Mouse (Mus musculus): Measurements from ENCODE around the gene Tgfbr1. TPM values are rescaled to one million over a fixed set of nuclear protein-coding genes. Genes with fewer than 3 reads are reported as not detected.

Tgfbr1 gene
- polyA plus RNA-seq, 1 experiment from 2014 or later = 27.9 TPM

DNA sequence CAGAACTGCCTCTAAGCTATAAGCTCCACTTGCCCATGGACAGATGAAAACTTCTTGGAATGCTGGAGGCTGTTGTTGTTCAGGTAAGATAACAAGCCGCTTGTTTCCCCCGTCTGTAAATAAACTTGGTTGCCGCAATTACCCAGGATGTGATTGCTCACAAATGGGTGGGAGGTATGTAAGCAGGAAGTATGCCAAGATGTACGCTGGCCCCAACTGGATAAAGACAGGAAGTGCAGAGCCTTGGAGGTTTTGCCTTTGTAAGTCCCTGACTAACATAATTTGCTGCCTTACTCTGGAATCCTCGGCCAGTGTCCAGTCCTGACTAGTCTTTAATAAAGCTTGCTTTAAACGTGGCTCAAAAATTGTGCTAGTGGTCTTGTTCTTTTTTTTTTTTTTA is 77.5 kb downstream of the Tgfbr1 start:
- no peaks in the 10 kb centered on the region; the same call in 1 of the 2 replicates for H3K27me3 ChIP-seq
- WGBS = 35% methylated on average over 6 of the region's 6 CpGs
- no peaks in the 10 kb centered on the region for H3K36me3 ChIP-seq
- no peak overlapping the region for H3K27ac ChIP-seq
- no peak overlapping the region for H3K4me3 ChIP-seq
- no peaks in the 10 kb centered on the region for H3K4me1 ChIP-seq
- H3K9me3 ChIP-seq = no peaks in the 10 kb centered on the region
- no peak for ATAC-seq (ENCODE audit: borderline replicate concordance, extremely low read depth, low FRiP score, low TSS enrichment)
- H3K4me2 ChIP-seq = no peak overlapping the region
- H3K9ac ChIP-seq = no peak overlapping the region

DNA sequence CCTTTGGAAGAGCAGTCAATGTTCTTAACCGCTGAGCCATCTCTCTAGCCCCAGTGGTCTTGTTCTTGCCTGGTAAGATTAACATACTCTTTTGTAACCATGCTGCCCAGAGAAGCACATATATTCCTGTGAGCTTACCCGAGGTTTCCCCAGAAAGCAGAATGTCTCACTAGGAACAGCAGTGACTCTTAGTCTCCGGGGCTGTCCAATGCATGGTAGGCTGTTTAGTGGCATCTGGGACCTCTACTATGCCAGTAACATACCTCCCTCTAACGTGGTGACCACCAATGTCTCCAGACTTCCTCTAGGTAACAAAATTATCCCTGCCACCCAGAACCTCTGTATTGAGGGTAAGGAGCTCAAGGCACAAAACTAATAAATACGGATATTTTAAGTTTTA is 78.1 kb downstream of the Tgfbr1 start:
- Histone ChIP-seq H3K9me3 (no peaks in the 10 kb centered on the region), H3K36me3 (no peaks in the 10 kb centered on the region), H3K4me1 (no peaks in the 10 kb centered on the region; the same call in 1 of the 2 replicates), H3K9ac (no peak overlapping the region), H3K27ac (no peak overlapping the region), H3K4me3 (no peak overlapping the region), H3K4me2 (no peak overlapping the region), H3K27me3 (no peaks in the 10 kb centered on the region; the same call in 1 of the 2 replicates)
- WGBS = 80% methylated on average over 5 of the region's 5 CpGs
- no peak for ATAC-seq (ENCODE audit: borderline replicate concordance, extremely low read depth, low FRiP score, low TSS enrichment)

DNA sequence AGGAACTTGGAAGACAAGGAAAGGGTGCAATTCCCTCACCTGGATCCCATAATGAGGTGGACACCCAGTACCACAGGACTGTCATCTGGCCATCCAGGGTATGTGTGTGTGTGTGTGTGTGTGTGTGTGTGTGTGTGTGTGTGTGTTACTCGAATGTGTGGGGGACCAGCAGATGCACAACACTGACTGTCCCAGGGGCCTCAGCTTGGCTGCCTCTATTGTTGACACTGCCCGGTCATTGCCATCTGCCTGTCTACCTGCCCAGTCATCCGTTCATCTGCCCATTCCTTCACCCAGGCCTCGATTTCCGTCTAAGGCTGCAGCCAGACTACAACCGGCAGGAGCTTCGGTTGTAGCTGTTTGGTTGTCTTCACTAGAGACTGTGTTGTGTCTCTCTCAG is 79.7 kb downstream of the Tgfbr1 start:
- Histone ChIP-seq H3K4me2 (no peak overlapping the region), H3K4me1 (peaks cover 9% of the 10 kb centered on the region), H3K36me3 (no peaks in the 10 kb centered on the region), H3K27me3 (no peaks in the 10 kb centered on the region), H3K4me3 (no peak overlapping the region), H3K9me3 (no peaks in the 10 kb centered on the region), H3K9ac (no peak overlapping the region), H3K27ac (no peak overlapping the region)
- no peak for ATAC-seq (ENCODE audit: borderline replicate concordance, extremely low read depth, low FRiP score, low TSS enrichment)
- whole genome bisulfite sequencing = 82% methylated on average over 7 of the region's 7 CpGs

DNA sequence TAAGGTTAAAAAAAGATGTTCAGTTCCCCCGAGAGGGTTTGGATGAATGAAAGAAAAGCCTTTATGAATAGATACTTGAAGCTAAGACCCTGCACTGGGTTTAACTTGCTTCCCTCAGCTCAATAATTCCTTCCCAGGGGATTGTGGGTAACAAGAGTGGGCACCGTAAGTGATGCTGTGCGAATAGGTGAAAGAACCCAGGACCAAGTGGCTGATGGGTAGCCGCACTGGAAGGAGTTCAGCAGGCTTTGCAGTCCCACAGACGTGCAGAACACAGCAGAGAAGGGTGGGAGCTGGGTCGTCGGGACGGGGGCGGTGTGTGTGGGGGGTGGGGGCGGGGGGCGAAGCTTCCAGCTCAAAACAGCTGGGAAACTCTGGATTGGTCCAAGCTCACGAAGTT is 82.1 kb downstream of the Tgfbr1 start:
- no peak overlapping the region for H3K27ac ChIP-seq
- no peaks in the 10 kb centered on the region for H3K27me3 ChIP-seq
- H3K4me3 ChIP-seq = no peak overlapping the region
- H3K9ac ChIP-seq = no peak overlapping the region
- H3K36me3 ChIP-seq = no peaks in the 10 kb centered on the region
- H3K4me2 ChIP-seq = no peak overlapping the region
- WGBS = 62% methylated on average over 12 of the region's 12 CpGs
- peaks cover 13% of the 10 kb centered on the region for H3K4me1 ChIP-seq
- ATAC-seq (ENCODE audit: borderline replicate concordance, extremely low read depth, low FRiP score, low TSS enrichment) = no peak
- H3K9me3 ChIP-seq = no peaks in the 10 kb centered on the region

DNA sequence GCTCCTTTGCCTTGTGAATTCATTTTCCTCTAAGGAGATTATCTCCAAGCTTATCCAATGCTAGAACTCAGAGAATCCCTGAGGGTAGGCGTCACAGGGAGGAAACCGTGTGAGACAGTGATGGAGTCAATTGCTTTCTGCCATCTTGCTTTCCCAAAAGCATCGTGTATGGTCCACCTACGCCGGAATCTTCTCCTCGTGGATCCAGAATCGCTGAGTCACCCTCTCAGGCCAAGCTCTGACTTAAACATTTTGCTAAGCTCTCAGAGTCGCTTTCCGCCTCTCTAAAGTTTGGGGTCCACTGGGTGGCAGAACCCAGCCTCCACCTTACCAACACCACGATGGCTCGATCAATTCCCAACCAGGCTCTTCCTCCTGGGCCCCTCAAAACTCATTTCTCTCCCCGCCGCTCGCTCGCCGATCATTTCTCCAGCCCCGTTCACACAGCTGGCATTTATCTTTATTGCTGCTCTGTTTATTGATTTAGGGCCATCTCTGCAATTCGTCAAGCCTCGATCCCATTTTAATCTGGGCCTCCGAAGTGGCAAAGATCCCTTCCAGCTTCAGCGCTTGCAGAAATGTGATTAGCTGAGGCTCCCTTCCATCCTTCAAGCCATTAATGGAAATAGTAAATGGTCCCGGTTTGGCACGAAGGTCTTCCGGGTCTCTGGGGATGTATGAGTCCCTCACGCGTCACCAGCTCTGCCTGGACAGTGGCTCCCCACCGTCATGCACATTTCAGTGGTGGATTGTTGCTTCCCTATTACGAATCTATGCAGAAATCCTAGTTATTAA is 82.7 kb downstream of the Tgfbr1 start:
- H3K9me3 ChIP-seq = no peaks in the 10 kb centered on the region
- no peak overlapping the region for H3K9ac ChIP-seq
- no peaks in the 10 kb centered on the region for H3K27me3 ChIP-seq
- no peaks in the 10 kb centered on the region for H3K36me3 ChIP-seq
- no peak overlapping the region for H3K4me3 ChIP-seq
- ATAC-seq (ENCODE audit: borderline replicate concordance, extremely low read depth, low FRiP score, low TSS enrichment) = peak; percentile 24; the same call in 1 of the 2 replicates
- H3K4me1 ChIP-seq = peaks cover 13% of the 10 kb centered on the region
- peak overlapping the region; percentile 38; the same call in 1 of the 2 replicates for H3K4me2 ChIP-seq
- 39% methylated on average over 28 of the region's 28 CpGs for WGBS
- no peak overlapping the region for H3K27ac ChIP-seq

DNA sequence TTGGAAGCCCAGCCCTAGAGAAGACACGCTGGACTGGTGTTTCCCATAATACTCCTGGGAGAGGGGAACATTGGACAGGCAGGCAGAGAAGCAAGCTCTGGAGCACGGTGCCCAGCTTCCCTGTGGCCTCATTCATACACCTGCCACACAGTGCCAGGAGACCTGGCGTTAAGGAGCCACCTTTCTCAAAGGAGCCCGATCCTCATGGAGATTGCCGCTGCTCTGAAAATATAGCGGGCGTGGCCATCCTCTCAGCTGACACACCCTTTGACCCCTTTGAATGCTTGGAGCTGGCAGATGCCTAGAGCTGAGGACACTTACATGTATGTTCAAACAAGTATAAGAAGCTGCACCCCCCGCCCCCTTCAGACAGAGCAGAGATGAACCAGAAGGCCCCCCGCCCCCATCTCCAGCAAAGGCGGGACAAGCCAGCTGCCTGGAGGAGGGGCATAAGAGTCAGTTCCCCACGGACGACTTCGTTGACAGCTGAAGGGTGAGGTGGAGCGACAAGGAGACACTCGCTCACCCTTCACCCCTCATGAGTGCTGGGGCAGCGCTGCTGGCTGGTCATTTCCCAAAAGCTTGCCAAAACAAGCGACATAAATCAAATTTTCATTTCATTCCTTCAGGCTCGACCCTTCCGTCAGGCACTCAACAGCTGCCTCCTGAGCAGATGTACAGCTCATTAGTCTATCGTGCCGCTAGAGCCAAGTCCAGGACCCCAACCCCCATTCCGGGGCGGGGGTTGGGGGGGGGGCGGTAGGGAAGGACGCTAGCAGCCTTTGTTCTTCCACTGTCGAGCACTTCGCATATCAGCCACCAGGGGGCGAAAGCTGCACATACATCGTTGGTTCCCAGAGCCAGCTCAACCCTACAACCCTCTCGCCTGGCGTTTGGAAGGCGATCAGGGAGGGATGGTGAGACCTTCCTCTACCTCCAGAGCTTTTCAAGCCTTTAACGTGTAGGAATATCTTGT is 84.6 kb downstream of the Tgfbr1 start:
- WGBS = 1% methylated on average over 33 of the region's 33 CpGs
- Histone ChIP-seq H3K27ac (peak overlapping the region; percentile 63), H3K4me2 (peak overlapping the region; percentile 96), H3K9me3 (no peaks in the 10 kb centered on the region), H3K4me1 (peaks cover 13% of the 10 kb centered on the region), H3K9ac (peak overlapping the region; percentile 56), H3K4me3 (peak overlapping the region; percentile 53), H3K27me3 (no peaks in the 10 kb centered on the region), H3K36me3 (no peaks in the 10 kb centered on the region)
- ATAC-seq (ENCODE audit: borderline replicate concordance, extremely low read depth, low FRiP score, low TSS enrichment) = peak; percentile 88

DNA sequence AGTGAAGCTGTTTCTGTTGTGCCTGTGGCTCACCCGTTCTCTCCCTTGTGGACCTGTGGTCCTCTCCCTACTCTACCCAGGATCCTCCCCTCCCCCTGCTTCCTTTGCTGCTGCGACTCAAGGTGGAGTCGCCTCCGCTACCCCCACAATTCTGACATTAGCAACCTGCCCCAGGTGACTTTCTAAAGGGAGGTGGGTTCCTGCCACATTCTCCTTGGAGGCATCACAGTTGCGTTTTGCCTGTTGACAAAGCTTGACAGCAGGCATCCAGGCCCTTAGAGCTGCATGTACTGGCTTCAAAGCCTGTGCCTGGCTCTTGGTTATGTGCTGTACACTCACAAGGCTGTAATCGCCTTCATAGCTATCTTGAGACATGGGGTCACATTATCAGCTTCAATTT is 85.9 kb downstream of the Tgfbr1 start:
- ATAC-seq (ENCODE audit: borderline replicate concordance, extremely low read depth, low FRiP score, low TSS enrichment) = no peak
- no peaks in the 10 kb centered on the region for H3K36me3 ChIP-seq
- H3K4me2 ChIP-seq = no peak overlapping the region
- H3K27me3 ChIP-seq = no peaks in the 10 kb centered on the region
- H3K9ac ChIP-seq = no peak overlapping the region
- H3K4me1 ChIP-seq = peaks cover 13% of the 10 kb centered on the region
- no peak overlapping the region for H3K27ac ChIP-seq
- H3K4me3 ChIP-seq = no peak overlapping the region
- WGBS = 83% methylated on average over 6 of the region's 6 CpGs
- H3K9me3 ChIP-seq = no peaks in the 10 kb centered on the region

DNA sequence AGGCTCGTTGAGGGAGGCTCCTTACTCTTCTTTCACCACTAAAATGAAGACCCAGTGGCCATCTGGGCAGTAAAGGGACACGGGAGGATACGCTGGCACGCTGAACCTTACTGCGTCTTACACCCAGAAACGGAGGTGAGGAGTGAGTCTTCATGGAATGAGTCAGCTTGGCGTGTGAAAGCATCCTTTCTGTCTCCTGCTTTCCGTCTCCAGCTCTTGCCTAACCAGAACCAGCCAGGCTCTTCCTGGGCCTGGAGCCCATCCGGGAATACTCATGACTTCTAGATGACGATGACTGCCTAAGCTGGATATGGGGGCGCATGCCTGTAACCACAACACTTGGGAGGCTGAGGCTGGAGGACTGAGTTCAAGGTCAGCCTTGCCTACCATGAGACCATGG is 87.9 kb downstream of the Tgfbr1 start:
- no peak for ATAC-seq (ENCODE audit: borderline replicate concordance, extremely low read depth, low FRiP score, low TSS enrichment)
- H3K4me3 ChIP-seq = no peak overlapping the region
- H3K4me1 ChIP-seq = peaks cover 13% of the 10 kb centered on the region
- no peak overlapping the region for H3K27ac ChIP-seq
- no peaks in the 10 kb centered on the region for H3K36me3 ChIP-seq
- no peak overlapping the region for H3K4me2 ChIP-seq
- H3K9ac ChIP-seq = no peak overlapping the region
- H3K9me3 ChIP-seq = no peaks in the 10 kb centered on the region
- H3K27me3 ChIP-seq = no peaks in the 10 kb centered on the region
- 88% methylated on average over 11 of the region's 11 CpGs for WGBS

DNA sequence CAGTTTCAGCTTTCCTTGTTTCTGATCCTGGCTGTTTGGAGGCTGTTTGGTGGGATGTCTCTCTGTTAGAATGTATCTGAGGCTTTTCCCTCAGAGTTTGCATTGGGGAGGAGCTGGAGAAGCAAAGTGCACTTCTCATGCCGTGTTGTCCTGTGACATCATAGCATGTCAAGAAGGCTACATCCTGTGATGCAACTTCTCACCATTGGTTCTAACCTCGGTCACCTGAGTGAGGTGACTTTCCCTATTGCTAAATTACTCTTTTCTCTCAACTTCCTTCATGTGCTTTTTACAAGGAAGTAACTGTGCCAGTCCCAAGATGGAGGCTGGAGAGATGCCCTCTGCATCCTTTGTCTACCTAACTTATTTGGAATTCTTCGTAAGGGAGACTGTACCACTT is 95.5 kb downstream of the Tgfbr1 start:
- no peak for ATAC-seq (ENCODE audit: borderline replicate concordance, extremely low read depth, low FRiP score, low TSS enrichment)
- H3K9me3 ChIP-seq = no peaks in the 10 kb centered on the region
- 79% methylated on average over 3 of the region's 3 CpGs for WGBS

DNA sequence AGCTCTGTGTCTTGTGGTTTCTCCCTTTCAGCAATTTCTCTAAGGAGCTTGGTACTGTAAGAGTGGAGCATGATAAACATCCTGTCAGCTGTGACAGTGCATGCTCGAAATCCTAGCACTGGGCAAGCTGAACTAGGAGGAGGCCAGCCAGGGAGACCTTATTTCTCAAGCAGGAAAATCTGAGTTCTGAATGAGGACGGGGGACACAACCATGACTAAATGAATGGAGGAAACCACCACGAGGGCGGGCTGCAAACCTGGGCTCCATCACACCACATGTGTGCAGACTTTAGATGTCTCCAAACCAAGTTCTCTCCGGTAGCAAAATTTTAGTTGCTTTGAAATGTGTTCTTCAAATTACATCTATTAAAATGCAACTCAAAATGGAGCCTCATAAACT is 96.1 kb downstream of the Tgfbr1 start:
- Histone ChIP-seq H3K9ac (no peak overlapping the region), H3K4me1 (no peaks in the 10 kb centered on the region), H3K36me3 (no peaks in the 10 kb centered on the region), H3K27me3 (no peaks in the 10 kb centered on the region), H3K4me2 (no peak overlapping the region), H3K4me3 (no peak overlapping the region), H3K27ac (no peak overlapping the region), H3K9me3 (no peaks in the 10 kb centered on the region)
- no peak for ATAC-seq (ENCODE audit: borderline replicate concordance, extremely low read depth, low FRiP score, low TSS enrichment)
- WGBS = 46% methylated on average over 5 of the region's 5 CpGs

More for the DNA sequence above, 95.5 kb downstream of the Tgfbr1 start:
- no peak overlapping the region for H3K4me3 ChIP-seq
- H3K9ac ChIP-seq = no peak overlapping the region
- no peaks in the 10 kb centered on the region for H3K4me1 ChIP-seq
- no peak overlapping the region for H3K4me2 ChIP-seq
- H3K27me3 ChIP-seq = no peaks in the 10 kb centered on the region
- no peaks in the 10 kb centered on the region for H3K36me3 ChIP-seq
- H3K27ac ChIP-seq = no peak overlapping the region

DNA sequence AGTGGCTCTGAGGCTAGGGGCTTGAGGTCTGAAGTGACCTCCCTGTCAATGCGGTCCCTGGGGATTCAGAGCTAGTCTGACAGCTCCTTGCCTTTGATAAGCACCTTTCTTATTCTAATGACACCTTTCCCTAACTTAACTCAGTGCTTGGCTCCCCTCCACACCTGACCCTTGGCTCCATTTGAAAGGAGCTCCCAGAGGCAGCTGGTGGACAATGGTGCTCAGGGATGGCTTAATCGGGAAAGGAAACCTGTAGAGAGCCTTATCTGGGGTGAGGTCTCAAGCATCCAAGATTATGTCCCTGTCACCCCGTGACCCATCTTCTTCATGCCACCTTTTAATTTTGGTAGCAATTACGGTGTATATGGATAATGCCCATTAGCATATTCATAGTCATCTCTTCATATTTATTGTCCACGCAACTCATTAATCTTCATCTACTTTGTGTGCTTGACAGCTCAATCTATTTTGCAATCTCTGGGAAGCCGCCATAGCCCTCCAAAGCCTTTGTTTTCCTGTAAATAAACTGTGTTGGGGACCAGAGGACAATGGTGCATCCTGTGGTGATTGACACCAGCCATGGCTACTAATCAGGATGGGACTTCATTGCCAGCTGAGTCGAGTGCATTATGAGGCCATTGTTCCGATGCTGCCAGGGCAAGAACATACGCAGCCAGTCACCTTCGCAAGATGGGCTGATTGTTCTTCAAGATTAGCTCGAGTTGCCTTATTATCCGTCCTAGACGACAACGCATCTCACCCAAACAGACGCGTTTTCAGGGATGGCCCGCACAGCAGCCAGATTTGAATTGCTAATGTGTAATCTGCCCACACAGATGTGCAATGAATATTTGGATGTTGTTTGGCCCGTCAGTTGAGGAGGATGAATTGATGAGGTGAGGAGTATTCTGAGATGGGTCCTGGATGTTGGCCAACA is 96.8 kb downstream of the Tgfbr1 start:
- H3K27me3 ChIP-seq = no peaks in the 10 kb centered on the region
- no peak for ATAC-seq (ENCODE audit: borderline replicate concordance, extremely low read depth, low FRiP score, low TSS enrichment)
- 36% methylated on average over 18 of the region's 18 CpGs for WGBS

More for the DNA sequence above, 96.8 kb downstream of the Tgfbr1 start:
- no peak overlapping the region for H3K4me3 ChIP-seq
- H3K4me2 ChIP-seq = no peak overlapping the region
- H3K27ac ChIP-seq = no peak overlapping the region
- H3K4me1 ChIP-seq = no peaks in the 10 kb centered on the region
- no peaks in the 10 kb centered on the region for H3K36me3 ChIP-seq
- H3K9me3 ChIP-seq = no peaks in the 10 kb centered on the region
- no peak overlapping the region for H3K9ac ChIP-seq

Measured in lung, embryonic 15.5 days (tissue).